Mouse (Mus musculus) embryonic fibroblast, embryonic 13.5 days (primary cell): ENCODE measurements at regions not wholly inside any gene's neighbourhood (a gene's known extent, or its start where the extent isn't known, plus 50 kb on each side); places are given as distances from the start of the nearest gene placed in this dataset.

Source experiments
- CTCF ChIP-seq: IDR thresholded peaks from 2 replicates; pipeline ENCODE4 v1.5.1; 2011; ENCODE audit warnings: mild to moderate bottlenecking, control low read depth, low read length, moderate library complexity, borderline replicate concordance; ENCODE audit not compliant: insufficient read depth
- POLR2A ChIP-seq: IDR thresholded peaks from 2 replicates; pipeline ENCODE4 v1.6.1; 2011; ENCODE audit warnings: low read depth, mild to moderate bottlenecking, control low read depth, low read length, moderate library complexity

DNA sequence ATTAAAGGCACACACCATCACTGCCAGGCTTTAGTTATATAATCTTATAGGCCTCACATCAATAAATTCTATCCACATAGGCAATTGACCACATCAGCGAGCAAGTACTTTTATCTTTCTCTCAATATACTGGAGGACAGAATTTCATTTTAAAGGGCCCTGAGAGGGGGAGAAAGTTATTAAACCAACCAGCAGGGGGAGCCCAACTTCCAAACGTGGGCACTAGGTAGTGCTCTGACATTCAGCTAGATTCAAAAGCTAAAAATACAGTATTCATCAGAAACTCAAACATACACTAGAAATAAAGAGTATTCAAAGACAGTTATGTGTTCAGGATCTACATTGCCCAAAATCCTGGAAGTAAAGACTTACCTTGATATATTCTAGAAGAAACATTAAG is 595.7 kb downstream of the Gm19410 start:
- TF ChIP-seq POLR2A (no peak), CTCF (0 out of 2 replicates have a peak, but pooled peaks have one; percentile 19)
